Mouse (Mus musculus) heart, embryonic 11.5 days (tissue): ENCODE measurements around the gene Lpxn. TPM values are rescaled to one million over a fixed set of nuclear protein-coding genes. Genes with fewer than 3 reads are reported as not detected.

ENCODE experiments used
- ATAC-seq: fragments of 200-750 bp; cut with Nextera tagmentation; replicated peaks from 2 replicates; pipeline ENCODE4 v1.8.0; 2017; ENCODE audit warnings: moderate library complexity; ENCODE audit not compliant: insufficient number of reproducible peaks, low FRiP score, low TSS enrichment
- H3K27ac ChIP-seq: fragments of 300-500 bp; sonication (generic); 2 replicates; pipeline ENCODE4 v1.5.1; 2014; ENCODE audit warnings: mild to moderate bottlenecking, low read depth, low read length
- H3K27me3 ChIP-seq: fragments of 300-500 bp; sonication (generic); 2 replicates; pipeline ENCODE4 v1.6.1; 2014; ENCODE audit warnings: mild to moderate bottlenecking, low read length, mixed read lengths; ENCODE audit not compliant: control insufficient read depth, insufficient read depth
- H3K36me3 ChIP-seq: fragments of 300-500 bp; sonication (generic); 2 replicates; pipeline ENCODE4 v1.6.1; 2014; ENCODE audit warnings: mild to moderate bottlenecking, low read length, moderate library complexity, mixed read lengths; ENCODE audit not compliant: control insufficient read depth, insufficient read depth
- H3K4me1 ChIP-seq: fragments of 300-500 bp; sonication (generic); 2 replicates; pipeline ENCODE4 v1.6.1; 2014; ENCODE audit warnings: low read length; ENCODE audit not compliant: control insufficient read depth, insufficient read depth
- H3K4me2 ChIP-seq: fragments of 300-500 bp; sonication (generic); 2 replicates; pipeline ENCODE4 v1.6.1; 2014; ENCODE audit warnings: mild to moderate bottlenecking, moderate library complexity
- H3K4me3 ChIP-seq: fragments of 300-500 bp; sonication (generic); 2 replicates; pipeline ENCODE4 v1.5.1; 2014; ENCODE audit warnings: low read depth, low read length
- H3K9ac ChIP-seq: fragments of 300-500 bp; sonication (generic); 2 replicates; pipeline ENCODE4 v1.6.1; 2014; ENCODE audit warnings: mild to moderate bottlenecking, low read depth, low read length, moderate library complexity
- H3K9me3 ChIP-seq: fragments of 300-500 bp; sonication (generic); replicated peaks from 2 replicates; pipeline ENCODE4 v1.6.1; 2016; ENCODE audit warnings: low read length; ENCODE audit not compliant: control insufficient read depth
- WGBS: fragments of 180-500 bp; shearing (Covaris S2); extraction: QIAGEN DNeasy Blood & Tissue Kit; methylation state at CpG from one replicate; pipeline ENCODE4 v1.1.7; 2014; ENCODE audit not compliant: insufficient replicate concordance; 5-methylcytosine and 5-hydroxymethylcytosine counted together
- polyA plus RNA-seq: library from polyadenylated mRNA; unstranded; fragments of >200 nt; fragmentation: Nextera tagmentation; extraction: Ambion mirVana; gene quantifications from 2 replicates; pipeline ENCODE4 v1.2.1, GENCODE M21; 2014

The Lpxn gene
- 0.56 and 0.76 TPM in 2 replicates for polyA plus RNA-seq

GRCm38 (mm10) chr19:12795511-12796327, at the start of gene Lpxn, which contains the start of gene Zfp91:
Gene Lpxn (plus strand): TSS chr19:12796193.
Gene Zfp91 (minus strand): TSS chr19:12796126.
- under 1% methylated on average over 64 of the region's 76 CpGs for WGBS
- H3K4me1 ChIP-seq = peaks cover 6% of the 10 kb centered on the region; the same call in 1 of the 2 replicates
- H3K9ac ChIP-seq = peak within 1 kb of the TSS; percentile 99
- H3K4me2 ChIP-seq = peak within 1 kb of the TSS; percentile 85
- no peaks in the 10 kb centered on the region for H3K27me3 ChIP-seq
- H3K4me3 ChIP-seq = peak within 1 kb of the TSS; percentile 94
- no peaks in the 10 kb centered on the region for H3K36me3 ChIP-seq
- peak; percentile 94 for ATAC-seq
- no peaks in the 10 kb centered on the region for H3K9me3 ChIP-seq
- peak within 1 kb of the TSS; percentile 100 for H3K27ac ChIP-seq

GRCm38 (mm10) chr19:12756286-12756685, 39.7 kb upstream of the Lpxn start:
- Histone ChIP-seq H3K36me3 (no peaks in the 10 kb centered on the region), H3K4me2 (no peak overlapping the region), H3K4me3 (no peak overlapping the region), H3K9ac (no peak overlapping the region), H3K27ac (no peak overlapping the region), H3K4me1 (no peaks in the 10 kb centered on the region), H3K27me3 (no peaks in the 10 kb centered on the region), H3K9me3 (no peaks in the 10 kb centered on the region)
- 73% methylated on average over 3 of the region's 3 CpGs for WGBS
- ATAC-seq = no peak

GRCm38 (mm10) chr19:12758936-12759478, 37.0 kb upstream of the Lpxn start:
- 87% methylated on average over 1 of the region's 1 CpGs for WGBS
- H3K4me1 ChIP-seq = no peaks in the 10 kb centered on the region

GRCm38 (mm10) chr19:12759656-12760055, 36.3 kb upstream of the Lpxn start:
- Histone ChIP-seq H3K36me3 (peaks cover 8% of the 10 kb centered on the region), H3K4me2 (no peak overlapping the region), H3K4me1 (no peaks in the 10 kb centered on the region), H3K9me3 (no peaks in the 10 kb centered on the region), H3K27me3 (no peaks in the 10 kb centered on the region), H3K27ac (no peak overlapping the region), H3K9ac (no peak overlapping the region), H3K4me3 (no peak overlapping the region)
- 74% methylated on average over 2 of the region's 2 CpGs for WGBS
- no peak for ATAC-seq

More at GRCm38 (mm10) chr19:12758936-12759478, 37.0 kb upstream of the Lpxn start:
- no peak overlapping the region for H3K4me2 ChIP-seq
- no peak for ATAC-seq
- H3K9ac ChIP-seq = no peak overlapping the region
- H3K27me3 ChIP-seq = no peaks in the 10 kb centered on the region
- no peak overlapping the region for H3K4me3 ChIP-seq
- H3K9me3 ChIP-seq = no peaks in the 10 kb centered on the region
- no peak overlapping the region for H3K27ac ChIP-seq
- H3K36me3 ChIP-seq = peaks cover 8% of the 10 kb centered on the region

GRCm38 (mm10) chr19:12762212-12763130, 33.5 kb upstream of the Lpxn start:
- Histone ChIP-seq H3K9me3 (no peaks in the 10 kb centered on the region), H3K9ac (no peak overlapping the region), H3K27ac (no peak overlapping the region), H3K36me3 (peaks cover 13% of the 10 kb centered on the region), H3K27me3 (no peaks in the 10 kb centered on the region), H3K4me1 (no peaks in the 10 kb centered on the region), H3K4me3 (no peak overlapping the region), H3K4me2 (no peak overlapping the region)
- ATAC-seq = no peak
- WGBS = 49% methylated on average over 2 of the region's 2 CpGs

- Histone ChIP-seq H3K9me3 (no peaks in the 10 kb centered on the region), H3K36me3 (peaks cover 24% of the 10 kb centered on the region), H3K4me1 (no peaks in the 10 kb centered on the region), H3K9ac (no peak within 1 kb of the TSS), H3K27me3 (no peaks in the 10 kb centered on the region), H3K4me2 (no peak within 1 kb of the TSS), H3K4me3 (no peak within 1 kb of the TSS), H3K27ac (no peak within 1 kb of the TSS)
- ATAC-seq = no peak
- WGBS = 76% methylated on average over 7 of the region's 7 CpGs
Measured at GRCm38 (mm10) chr19:12765308-12765707, 30.7 kb upstream of the Lpxn start, which contains the start of gene Cntf. Gene Cntf (minus strand): TSS chr19:12765632.

- no peaks in the 10 kb centered on the region for H3K27me3 ChIP-seq
- H3K27ac ChIP-seq = no peak overlapping the region
- no peaks in the 10 kb centered on the region for H3K9me3 ChIP-seq
- no peak for ATAC-seq
- H3K4me3 ChIP-seq = no peak overlapping the region
- peaks cover 17% of the 10 kb centered on the region for H3K36me3 ChIP-seq
- WGBS = 89% methylated on average over 5 of the region's 5 CpGs
- H3K4me1 ChIP-seq = no peaks in the 10 kb centered on the region
- no peak overlapping the region for H3K9ac ChIP-seq
- no peak overlapping the region for H3K4me2 ChIP-seq
Measured at GRCm38 (mm10) chr19:12770888-12771287, 25.1 kb upstream of the Lpxn start.

GRCm38 (mm10) chr19:12780437-12780836, 15.6 kb upstream of the Lpxn start:
- Histone ChIP-seq H3K27ac (no peak overlapping the region), H3K4me2 (no peak overlapping the region), H3K36me3 (peaks cover 3% of the 10 kb centered on the region; the same call in 1 of the 2 replicates), H3K9me3 (no peaks in the 10 kb centered on the region), H3K4me1 (no peaks in the 10 kb centered on the region), H3K9ac (no peak overlapping the region), H3K27me3 (no peaks in the 10 kb centered on the region), H3K4me3 (no peak overlapping the region)
- no peak for ATAC-seq
